Mouse (Mus musculus) lung, adult 2 months (tissue): ENCODE data around the gene Rab8b.

Experiments
- CTCF ChIP-seq: fragments of 200-500 bp; IDR thresholded peaks from 2 replicates; pipeline ENCODE4 v1.5.1; 2011; ENCODE audit warnings: mild to moderate bottlenecking, low read length, control low read depth; ENCODE audit not compliant: insufficient read depth
- POLR2A ChIP-seq: fragments of 200-500 bp; IDR thresholded peaks from 2 replicates; pipeline ENCODE4 v1.6.1; 2011; ENCODE audit warnings: low read depth, mild to moderate bottlenecking, control low read depth, low read length, borderline replicate concordance; ENCODE audit errors: extremely low read depth

DNA sequence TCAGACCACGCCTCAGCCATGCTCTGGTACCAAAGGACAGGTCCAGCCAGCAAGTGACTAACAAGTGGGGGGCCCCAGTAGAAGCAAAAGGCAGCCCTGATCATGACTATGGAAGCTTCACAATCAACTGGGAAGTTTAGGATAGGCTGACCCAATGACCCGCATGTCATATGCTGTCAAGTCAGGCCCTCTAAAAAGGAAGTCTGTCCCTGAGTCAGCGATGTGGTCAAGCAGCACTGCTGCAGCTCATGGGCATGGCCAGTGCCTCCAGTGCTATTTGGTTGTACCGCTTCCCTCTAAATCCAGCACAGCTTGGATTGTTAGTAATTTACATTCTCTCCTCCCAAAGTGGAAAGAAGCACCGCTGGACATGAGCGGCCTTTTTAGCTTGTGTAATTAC lies 32.7 kb downstream of the Rab8b start:
- TF ChIP-seq CTCF (no peak), POLR2A (no peak)
